Mouse (Mus musculus): ENCODE measurements around the gene Smtnl2.

- TF ChIP-seq TAL1 (IDR thresholded peaks at IDR 0.05; ENCODE audit: low read length) (no peak), GATA1 (IDR thresholded peaks at IDR 0.05; ENCODE audit: low read length) (no peak)
These were observed 41.8 kb upstream of the Smtnl2 start for GRCm38 (mm10) chr11:72453105-72453953.

All from erythroblast, embryonic 14.5 days (primary cell).